Mouse (Mus musculus): Measurements from ENCODE around the gene Gmppb. TPM values are rescaled to one million over a fixed set of nuclear protein-coding genes. Genes with fewer than 3 reads are reported as not detected.

Gene Gmppb
- polyA plus RNA-seq, 1 experiment from 2014 or later, result 24.5 TPM

GRCm38 (mm10) chr9:108063361-108063760, 14.3 kb downstream of the Gmppb start:
- Histone ChIP-seq H3K4me1 (ENCODE audit: control insufficient read depth, insufficient read depth, low read length) (0 out of 2 replicates have a peak, but pooled peaks cover 2% of the 10 kb centered on the region), H3K36me3 (ENCODE audit: control insufficient read depth, insufficient read depth, low read length) (peaks cover 12% of the 10 kb centered on the region), H3K27ac (ENCODE audit: low read depth, low read length) (no peak overlapping the region), H3K27me3 (ENCODE audit: control insufficient read depth, insufficient read depth, low read length) (no peaks in the 10 kb centered on the region), H3K9me3 (replicated peaks; ENCODE audit: control insufficient read depth, low read length) (no peaks in the 10 kb centered on the region), H3K4me3 (ENCODE audit: low read depth, low read length) (no peak overlapping the region), H3K9ac (ENCODE audit: low read depth, low read length) (no peak overlapping the region), H3K4me2 (no peak overlapping the region)
- WGBS (ENCODE audit: insufficient replicate concordance), result 89% methylated on average over 12 of the region's 12 CpGs
- ATAC-seq (replicated peaks; ENCODE audit: insufficient number of reproducible peaks, low FRiP score, low TSS enrichment), result no peak

GRCm38 (mm10) chr9:108065491-108066011, 16.5 kb downstream of the Gmppb start:
- Histone ChIP-seq H3K27me3 (ENCODE audit: control insufficient read depth, insufficient read depth, low read length) (no peaks in the 10 kb centered on the region), H3K4me2 (no peak overlapping the region), H3K27ac (ENCODE audit: low read depth, low read length) (no peak overlapping the region), H3K36me3 (ENCODE audit: control insufficient read depth, insufficient read depth, low read length) (peaks cover 11% of the 10 kb centered on the region), H3K4me1 (ENCODE audit: control insufficient read depth, insufficient read depth, low read length) (0 out of 2 replicates have a peak, but pooled peaks cover 2% of the 10 kb centered on the region), H3K9ac (ENCODE audit: low read depth, low read length) (no peak overlapping the region), H3K4me3 (ENCODE audit: low read depth, low read length) (no peak overlapping the region), H3K9me3 (replicated peaks; ENCODE audit: control insufficient read depth, low read length) (no peaks in the 10 kb centered on the region)
- 28% methylated on average over 5 of the region's 5 CpGs for WGBS (ENCODE audit: insufficient replicate concordance)
- ATAC-seq (replicated peaks; ENCODE audit: insufficient number of reproducible peaks, low FRiP score, low TSS enrichment), result no peak

- H3K36me3 ChIP-seq (ENCODE audit: control insufficient read depth, insufficient read depth, low read length), result peaks cover 9% of the 10 kb centered on the region; the same call in 1 of the 2 replicates
- H3K9me3 ChIP-seq (replicated peaks; ENCODE audit: control insufficient read depth, low read length), result no peaks in the 10 kb centered on the region
- WGBS (ENCODE audit: insufficient replicate concordance), result 84% methylated on average over 7 of the region's 7 CpGs
- H3K4me2 ChIP-seq, result no peak overlapping the region
- H3K4me3 ChIP-seq (ENCODE audit: low read depth, low read length), result no peak overlapping the region
- ATAC-seq (replicated peaks; ENCODE audit: insufficient number of reproducible peaks, low FRiP score, low TSS enrichment), result no peak
- H3K4me1 ChIP-seq (ENCODE audit: control insufficient read depth, insufficient read depth, low read length), result peaks cover 7% of the 10 kb centered on the region
- no peak overlapping the region for H3K9ac ChIP-seq (ENCODE audit: low read depth, low read length)
- no peak overlapping the region for H3K27ac ChIP-seq (ENCODE audit: low read depth, low read length)
- H3K27me3 ChIP-seq (ENCODE audit: control insufficient read depth, insufficient read depth, low read length), result no peaks in the 10 kb centered on the region
Measured at GRCm38 (mm10) chr9:108067199-108067598, 18.2 kb downstream of the Gmppb start.

- WGBS (ENCODE audit: insufficient replicate concordance), result 19% methylated on average over 8 of the region's 8 CpGs
- Histone ChIP-seq H3K9ac (ENCODE audit: low read depth, low read length) (0 out of 2 replicates have a peak overlapping the region, but pooled peaks have one; percentile 43), H3K4me2 (no peak overlapping the region), H3K9me3 (replicated peaks; ENCODE audit: control insufficient read depth, low read length) (no peaks in the 10 kb centered on the region), H3K4me1 (ENCODE audit: control insufficient read depth, insufficient read depth, low read length) (peaks cover 12% of the 10 kb centered on the region), H3K27ac (ENCODE audit: low read depth, low read length) (no peak overlapping the region), H3K27me3 (ENCODE audit: control insufficient read depth, insufficient read depth, low read length) (no peaks in the 10 kb centered on the region), H3K36me3 (ENCODE audit: control insufficient read depth, insufficient read depth, low read length) (peaks cover 6% of the 10 kb centered on the region; the same call in 1 of the 2 replicates), H3K4me3 (ENCODE audit: low read depth, low read length) (no peak overlapping the region)
- ATAC-seq (replicated peaks; ENCODE audit: insufficient number of reproducible peaks, low FRiP score, low TSS enrichment), result peak; percentile 14; the same call in 1 of the 2 replicates
Measured at GRCm38 (mm10) chr9:108067900-108068299, 18.9 kb downstream of the Gmppb start.

- ATAC-seq (replicated peaks; ENCODE audit: insufficient number of reproducible peaks, low FRiP score, low TSS enrichment), result no peak
- Histone ChIP-seq H3K27ac (ENCODE audit: low read depth, low read length) (no peak overlapping the region), H3K4me2 (no peak overlapping the region), H3K36me3 (ENCODE audit: control insufficient read depth, insufficient read depth, low read length) (peaks cover 5% of the 10 kb centered on the region; the same call in 1 of the 2 replicates), H3K4me3 (ENCODE audit: low read depth, low read length) (no peak overlapping the region), H3K4me1 (ENCODE audit: control insufficient read depth, insufficient read depth, low read length) (peaks cover 19% of the 10 kb centered on the region), H3K9ac (ENCODE audit: low read depth, low read length) (no peak overlapping the region), H3K27me3 (ENCODE audit: control insufficient read depth, insufficient read depth, low read length) (no peaks in the 10 kb centered on the region), H3K9me3 (replicated peaks; ENCODE audit: control insufficient read depth, low read length) (no peaks in the 10 kb centered on the region)
- 87% methylated on average over 9 of the region's 9 CpGs for WGBS (ENCODE audit: insufficient replicate concordance)
Measured at GRCm38 (mm10) chr9:108069007-108069406, 20.0 kb downstream of the Gmppb start.

DNA sequence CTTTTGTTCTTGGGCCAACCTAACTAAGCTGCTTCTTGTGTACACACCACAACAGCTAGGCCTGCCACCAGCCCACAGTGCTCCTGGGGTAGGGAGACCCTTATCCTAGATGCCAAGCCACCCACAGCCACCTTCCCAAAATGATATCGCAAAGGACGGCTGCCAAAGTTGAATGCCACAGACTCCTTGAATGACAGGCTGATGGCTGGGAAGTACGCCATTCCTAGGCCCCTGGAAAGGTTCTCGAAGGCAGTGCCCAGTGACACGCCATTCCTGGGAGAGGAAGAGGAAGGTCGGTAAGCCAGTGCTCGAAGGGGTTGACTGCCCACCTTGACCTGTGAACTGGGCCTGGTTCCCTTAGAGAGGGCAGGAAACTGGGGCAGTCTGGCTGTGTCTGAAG, 20.5 kb downstream of the Gmppb start:
- 92% methylated on average over 7 of the region's 7 CpGs for WGBS (ENCODE audit: insufficient replicate concordance)
- Histone ChIP-seq H3K4me3 (ENCODE audit: low read depth, low read length) (no peak overlapping the region), H3K9me3 (replicated peaks; ENCODE audit: control insufficient read depth, low read length) (no peaks in the 10 kb centered on the region), H3K4me1 (ENCODE audit: control insufficient read depth, insufficient read depth, low read length) (peaks cover 19% of the 10 kb centered on the region), H3K36me3 (ENCODE audit: control insufficient read depth, insufficient read depth, low read length) (peaks cover 5% of the 10 kb centered on the region; the same call in 1 of the 2 replicates), H3K4me2 (no peak overlapping the region), H3K27ac (ENCODE audit: low read depth, low read length) (no peak overlapping the region), H3K27me3 (ENCODE audit: control insufficient read depth, insufficient read depth, low read length) (no peaks in the 10 kb centered on the region), H3K9ac (ENCODE audit: low read depth, low read length) (no peak overlapping the region)
- ATAC-seq (replicated peaks; ENCODE audit: insufficient number of reproducible peaks, low FRiP score, low TSS enrichment), result no peak

- Histone ChIP-seq H3K36me3 (ENCODE audit: control insufficient read depth, insufficient read depth, low read length) (peaks cover 5% of the 10 kb centered on the region; the same call in 1 of the 2 replicates), H3K4me2 (no peak overlapping the region), H3K27me3 (ENCODE audit: control insufficient read depth, insufficient read depth, low read length) (no peaks in the 10 kb centered on the region), H3K27ac (ENCODE audit: low read depth, low read length) (peak overlapping the region; percentile 68; the same call in 1 of the 2 replicates), H3K9ac (ENCODE audit: low read depth, low read length) (no peak overlapping the region), H3K4me1 (ENCODE audit: control insufficient read depth, insufficient read depth, low read length) (peaks cover 19% of the 10 kb centered on the region), H3K4me3 (ENCODE audit: low read depth, low read length) (no peak overlapping the region), H3K9me3 (replicated peaks; ENCODE audit: control insufficient read depth, low read length) (no peaks in the 10 kb centered on the region)
- 62% methylated on average over 4 of the region's 4 CpGs for WGBS (ENCODE audit: insufficient replicate concordance)
- no peak for ATAC-seq (replicated peaks; ENCODE audit: insufficient number of reproducible peaks, low FRiP score, low TSS enrichment)
Measured at GRCm38 (mm10) chr9:108071801-108072200, 22.8 kb downstream of the Gmppb start.

GRCm38 (mm10) chr9:108072481-108072924, 23.5 kb downstream of the Gmppb start:
- WGBS (ENCODE audit: insufficient replicate concordance), result 45% methylated on average over 9 of the region's 9 CpGs
- Histone ChIP-seq H3K4me3 (ENCODE audit: low read depth, low read length) (no peak overlapping the region), H3K4me2 (peak overlapping the region; percentile 11; the same call in 1 of the 2 replicates), H3K9me3 (replicated peaks; ENCODE audit: control insufficient read depth, low read length) (no peaks in the 10 kb centered on the region), H3K27ac (ENCODE audit: low read depth, low read length) (peak overlapping the region; percentile 68), H3K4me1 (ENCODE audit: control insufficient read depth, insufficient read depth, low read length) (peaks cover 19% of the 10 kb centered on the region), H3K27me3 (ENCODE audit: control insufficient read depth, insufficient read depth, low read length) (no peaks in the 10 kb centered on the region), H3K36me3 (ENCODE audit: control insufficient read depth, insufficient read depth, low read length) (peaks cover 5% of the 10 kb centered on the region; the same call in 1 of the 2 replicates), H3K9ac (ENCODE audit: low read depth, low read length) (no peak overlapping the region; the same call in 1 of the 2 replicates)
- no peak for ATAC-seq (replicated peaks; ENCODE audit: insufficient number of reproducible peaks, low FRiP score, low TSS enrichment)
